Mouse (Mus musculus) heart, postnatal 0 days (tissue): ENCODE measurements around the gene Hmbs.

Source experiments
- CTCF ChIP-seq: IDR thresholded peaks from 2 replicates; pipeline ENCODE4 v1.5.1; 2016; ENCODE audit warnings: antibody characterized with exemption, control low read depth, low read depth
- EP300 ChIP-seq: IDR thresholded peaks from 2 replicates; pipeline ENCODE4 v1.6.1; 2016; ENCODE audit warnings: antibody characterized with exemption, low read depth

- no peak for TF ChIP-seq CTCF
- TF ChIP-seq EP300, result no peak
These were observed 55.7 kb downstream of the Hmbs start, which contains the start of gene Abcg4 for GRCm38 (mm10) chr9:44288076-44288958.
